Mouse (Mus musculus): ENCODE data around the gene Lrfn4. TPM values are rescaled to one million over a fixed set of nuclear protein-coding genes. Genes with fewer than 3 reads are reported as not detected.

The Lrfn4 gene
- polyA plus RNA-seq, 1 experiment from 2014 or later = 12.6 TPM

GRCm38 (mm10) chr19:4613464-4614304, 1.8 kb downstream of the Lrfn4 start:
- ATAC-seq (ENCODE audit: low FRiP score, low TSS enrichment) = no peak
- no peaks in the 10 kb centered on the region for H3K9me3 ChIP-seq (ENCODE audit: control insufficient read depth, low read length)
- peaks cover 31% of the 10 kb centered on the region for H3K36me3 ChIP-seq (ENCODE audit: control insufficient read depth, insufficient read depth, low read length)
- no peak overlapping the region; the same call in 1 of the 2 replicates for H3K27ac ChIP-seq (ENCODE audit: low read depth, low read length)
- H3K9ac ChIP-seq (ENCODE audit: low read depth, low read length) = peak overlapping the region; percentile 97
- H3K27me3 ChIP-seq (ENCODE audit: control insufficient read depth, insufficient read depth, low read length) = no peaks in the 10 kb centered on the region
- 80% methylated on average over 33 of the region's 33 CpGs for WGBS
- H3K4me2 ChIP-seq (replicated peaks; ENCODE audit: low read depth, low read length) = peak overlapping the region; percentile 78
- H3K4me3 ChIP-seq (ENCODE audit: low read length) = peak overlapping the region; percentile 88
- H3K4me1 ChIP-seq (ENCODE audit: control insufficient read depth, insufficient read depth, low read length) = peaks cover 20% of the 10 kb centered on the region

- H3K27me3 ChIP-seq (ENCODE audit: control insufficient read depth, insufficient read depth, low read length) = no peaks in the 10 kb centered on the region
- H3K4me2 ChIP-seq (replicated peaks; ENCODE audit: low read depth, low read length) = no peak overlapping the region; the same call in 1 of the 2 replicates
- H3K4me3 ChIP-seq (ENCODE audit: low read length) = no peak overlapping the region
- WGBS = 89% methylated on average over 19 of the region's 19 CpGs
- no peak overlapping the region for H3K27ac ChIP-seq (ENCODE audit: low read depth, low read length)
- no peak for ATAC-seq (ENCODE audit: low FRiP score, low TSS enrichment)
- no peak overlapping the region for H3K9ac ChIP-seq (ENCODE audit: low read depth, low read length)
- peaks cover 31% of the 10 kb centered on the region for H3K36me3 ChIP-seq (ENCODE audit: control insufficient read depth, insufficient read depth, low read length)
- H3K4me1 ChIP-seq (ENCODE audit: control insufficient read depth, insufficient read depth, low read length) = peaks cover 20% of the 10 kb centered on the region
- no peaks in the 10 kb centered on the region for H3K9me3 ChIP-seq (ENCODE audit: control insufficient read depth, low read length)
Measured at GRCm38 (mm10) chr19:4612181-4612961, 3.1 kb downstream of the Lrfn4 start.

GRCm38 (mm10) chr19:4610109-4610508, 5.4 kb downstream of the Lrfn4 start:
- Histone ChIP-seq H3K36me3 (ENCODE audit: control insufficient read depth, insufficient read depth, low read length) (peaks cover 31% of the 10 kb centered on the region), H3K4me3 (ENCODE audit: low read length) (no peak overlapping the region), H3K9ac (ENCODE audit: low read depth, low read length) (no peak overlapping the region), H3K27ac (ENCODE audit: low read depth, low read length) (no peak overlapping the region), H3K27me3 (ENCODE audit: control insufficient read depth, insufficient read depth, low read length) (no peaks in the 10 kb centered on the region), H3K9me3 (ENCODE audit: control insufficient read depth, low read length) (no peaks in the 10 kb centered on the region), H3K4me1 (ENCODE audit: control insufficient read depth, insufficient read depth, low read length) (peaks cover 16% of the 10 kb centered on the region), H3K4me2 (replicated peaks; ENCODE audit: low read depth, low read length) (no peak overlapping the region)
- no peak for ATAC-seq (ENCODE audit: low FRiP score, low TSS enrichment)
- WGBS = 56% methylated on average over 4 of the region's 4 CpGs

GRCm38 (mm10) chr19:4608511-4608910, 7.0 kb downstream of the Lrfn4 start:
- no peak overlapping the region for H3K27ac ChIP-seq (ENCODE audit: low read depth, low read length)
- H3K27me3 ChIP-seq (ENCODE audit: control insufficient read depth, insufficient read depth, low read length) = no peaks in the 10 kb centered on the region
- WGBS = 82% methylated on average over 4 of the region's 4 CpGs
- no peaks in the 10 kb centered on the region for H3K9me3 ChIP-seq (ENCODE audit: control insufficient read depth, low read length)
- no peak overlapping the region for H3K4me2 ChIP-seq (replicated peaks; ENCODE audit: low read depth, low read length)
- ATAC-seq (ENCODE audit: low FRiP score, low TSS enrichment) = no peak
- no peak overlapping the region for H3K9ac ChIP-seq (ENCODE audit: low read depth, low read length)
- H3K36me3 ChIP-seq (ENCODE audit: control insufficient read depth, insufficient read depth, low read length) = peaks cover 27% of the 10 kb centered on the region
- H3K4me3 ChIP-seq (ENCODE audit: low read length) = no peak overlapping the region
- peaks cover 5% of the 10 kb centered on the region; the same call in 1 of the 2 replicates for H3K4me1 ChIP-seq (ENCODE audit: control insufficient read depth, insufficient read depth, low read length)

- 94% methylated on average over 12 of the region's 12 CpGs for WGBS
- no peak overlapping the region for H3K9ac ChIP-seq (ENCODE audit: low read depth, low read length)
- no peak for ATAC-seq (ENCODE audit: low FRiP score, low TSS enrichment)
Measured at GRCm38 (mm10) chr19:4607406-4607805, 8.1 kb downstream of the Lrfn4 start.

GRCm38 (mm10) chr19:4605654-4606053, 9.8 kb downstream of the Lrfn4 start:
- 49% methylated on average over 4 of the region's 4 CpGs for WGBS
- H3K27me3 ChIP-seq (ENCODE audit: control insufficient read depth, insufficient read depth, low read length) = no peaks in the 10 kb centered on the region
- no peak for ATAC-seq (ENCODE audit: low FRiP score, low TSS enrichment)
- H3K4me3 ChIP-seq (ENCODE audit: low read length) = no peak overlapping the region
- no peak overlapping the region for H3K9ac ChIP-seq (ENCODE audit: low read depth, low read length)
- H3K4me1 ChIP-seq (ENCODE audit: control insufficient read depth, insufficient read depth, low read length) = no peaks in the 10 kb centered on the region
- no peak overlapping the region for H3K27ac ChIP-seq (ENCODE audit: low read depth, low read length)
- H3K4me2 ChIP-seq (replicated peaks; ENCODE audit: low read depth, low read length) = no peak overlapping the region
- H3K9me3 ChIP-seq (ENCODE audit: control insufficient read depth, low read length) = no peaks in the 10 kb centered on the region
- H3K36me3 ChIP-seq (ENCODE audit: control insufficient read depth, insufficient read depth, low read length) = peaks cover 2% of the 10 kb centered on the region; the same call in 1 of the 2 replicates

More at GRCm38 (mm10) chr19:4607406-4607805, 8.1 kb downstream of the Lrfn4 start:
- Histone ChIP-seq H3K9me3 (ENCODE audit: control insufficient read depth, low read length) (no peaks in the 10 kb centered on the region), H3K4me2 (replicated peaks; ENCODE audit: low read depth, low read length) (no peak overlapping the region), H3K4me1 (ENCODE audit: control insufficient read depth, insufficient read depth, low read length) (0 out of 2 replicates have a peak, but pooled peaks cover 2% of the 10 kb centered on the region), H3K36me3 (ENCODE audit: control insufficient read depth, insufficient read depth, low read length) (peaks cover 17% of the 10 kb centered on the region), H3K27me3 (ENCODE audit: control insufficient read depth, insufficient read depth, low read length) (no peaks in the 10 kb centered on the region), H3K4me3 (ENCODE audit: low read length) (no peak overlapping the region), H3K27ac (ENCODE audit: low read depth, low read length) (no peak overlapping the region)

GRCm38 (mm10) chr19:4603801-4604723, 11.4 kb downstream of the Lrfn4 start:
- Histone ChIP-seq H3K9me3 (ENCODE audit: control insufficient read depth, low read length) (no peaks in the 10 kb centered on the region), H3K9ac (ENCODE audit: low read depth, low read length) (no peak overlapping the region), H3K4me1 (ENCODE audit: control insufficient read depth, insufficient read depth, low read length) (no peaks in the 10 kb centered on the region), H3K27me3 (ENCODE audit: control insufficient read depth, insufficient read depth, low read length) (no peaks in the 10 kb centered on the region), H3K27ac (ENCODE audit: low read depth, low read length) (no peak overlapping the region), H3K4me2 (replicated peaks; ENCODE audit: low read depth, low read length) (no peak overlapping the region; the same call in 1 of the 2 replicates), H3K4me3 (ENCODE audit: low read length) (no peak overlapping the region), H3K36me3 (ENCODE audit: control insufficient read depth, insufficient read depth, low read length) (no peaks in the 10 kb centered on the region)
- 36% methylated on average over 24 of the region's 24 CpGs for WGBS
- ATAC-seq (ENCODE audit: low FRiP score, low TSS enrichment) = peak; percentile 68

GRCm38 (mm10) chr19:4602459-4602858, 13.0 kb downstream of the Lrfn4 start:
- no peak overlapping the region for H3K4me2 ChIP-seq (replicated peaks; ENCODE audit: low read depth, low read length)
- WGBS = 91% methylated on average over 20 of the region's 20 CpGs

More at GRCm38 (mm10) chr19:4602459-4602858, 13.0 kb downstream of the Lrfn4 start:
- Histone ChIP-seq H3K36me3 (ENCODE audit: control insufficient read depth, insufficient read depth, low read length) (no peaks in the 10 kb centered on the region), H3K9me3 (ENCODE audit: control insufficient read depth, low read length) (no peaks in the 10 kb centered on the region), H3K4me3 (ENCODE audit: low read length) (no peak overlapping the region), H3K27ac (ENCODE audit: low read depth, low read length) (no peak overlapping the region), H3K4me1 (ENCODE audit: control insufficient read depth, insufficient read depth, low read length) (no peaks in the 10 kb centered on the region), H3K27me3 (ENCODE audit: control insufficient read depth, insufficient read depth, low read length) (no peaks in the 10 kb centered on the region), H3K9ac (ENCODE audit: low read depth, low read length) (no peak overlapping the region)
- no peak for ATAC-seq (ENCODE audit: low FRiP score, low TSS enrichment)
